ENCODE assay signal across 8 mouse cellular contexts in genomic region chr4:109983281-109984001, GRCm38 (mm10). TPM values are rescaled to one million over a fixed set of nuclear protein-coding genes. Genes with fewer than 3 reads are reported as not detected.
A peak's percentile ranks its signal among the peaks of the same experiment; 100 is the strongest.
DNase-seq lines count a peak whose midpoint lies in the region; ATAC-seq and TF ChIP-seq lines count a peak whose summit lies in the region.

No protein-coding gene starts in this region.

- no peak for ATAC-seq in kidney, postnatal 0 days (replicated peaks; ENCODE audit: low FRiP score, low read depth)
- no peak for ATAC-seq in heart, embryonic 16.5 days (replicated peaks; ENCODE audit: extremely low read depth, insufficient read depth, low FRiP score)
- ATAC-seq in midbrain, embryonic 12.5 days (ENCODE audit: low FRiP score, low read depth): 0 out of 2 replicates have a peak, but pooled peaks have one; percentile 2

- H3K9ac ChIP-seq in kidney, postnatal 0 days (ENCODE audit: low read depth, low read length): no peak overlapping the region
- no peak overlapping the region for H3K9ac ChIP-seq in heart, embryonic 16.5 days (ENCODE audit: low read length)
- H3K9ac ChIP-seq in midbrain, embryonic 12.5 days (replicated peaks): peak overlapping the region; percentile 43

- 2% methylated on average over 48 of the region's 49 CpGs for WGBS in kidney, postnatal 0 days
- 3% methylated on average over 48 of the region's 49 CpGs for WGBS in heart, embryonic 16.5 days
- WGBS in midbrain, embryonic 12.5 days: under 1% methylated on average over 49 of the region's 49 CpGs

- no peaks in the 10 kb centered on the region for H3K36me3 ChIP-seq in kidney, postnatal 0 days (ENCODE audit: insufficient read depth, low read length)
- no peaks in the 10 kb centered on the region for H3K36me3 ChIP-seq in heart, embryonic 16.5 days (ENCODE audit: control insufficient read depth, insufficient read depth)
- no peaks in the 10 kb centered on the region for H3K36me3 ChIP-seq in midbrain, embryonic 12.5 days

- peaks cover 89% of the 10 kb centered on the region for H3K27me3 ChIP-seq in kidney, postnatal 0 days (ENCODE audit: insufficient read depth, low read length)
- peaks cover 86% of the 10 kb centered on the region for H3K27me3 ChIP-seq in heart, embryonic 16.5 days (ENCODE audit: control insufficient read depth, insufficient read depth, low read length)
- H3K27me3 ChIP-seq in midbrain, embryonic 12.5 days: peaks cover 99% of the 10 kb centered on the region

- H3K27ac ChIP-seq in kidney, postnatal 0 days: no peak overlapping the region
- no peak overlapping the region for H3K27ac ChIP-seq in brown adipose tissue, adult 24 weeks (replicated peaks; ENCODE audit: low read depth, low read length)
- no peak overlapping the region for H3K27ac ChIP-seq in heart, embryonic 16.5 days (ENCODE audit: low read length)
- peak overlapping the region; percentile 67 for H3K27ac ChIP-seq in midbrain, embryonic 12.5 days (replicated peaks)

- no peaks in the 10 kb centered on the region for H3K9me3 ChIP-seq in kidney, postnatal 0 days (replicated peaks; ENCODE audit: low read length)
- H3K9me3 ChIP-seq in heart, embryonic 16.5 days (replicated peaks; ENCODE audit: control insufficient read depth, low read length): no peaks in the 10 kb centered on the region
- no peaks in the 10 kb centered on the region for H3K9me3 ChIP-seq in midbrain, embryonic 12.5 days

- no peak for DNase-seq in kidney, postnatal 0 days (ENCODE audit: low spot score)
- DNase-seq in kidney, postnatal 14 days: no peak
- DNase-seq in cerebellum, adult 11-12 months: no peak
- no peak for DNase-seq in MN1 (ENCODE audit: low spot score)
- no peak for DNase-seq in adrenal gland, postnatal 4 days (ENCODE audit: low spot score in 2 of 2)

- peak overlapping the region; percentile 18 for H3K4me3 ChIP-seq in kidney, postnatal 0 days (replicated peaks; ENCODE audit: low read depth, low read length)
- H3K4me3 ChIP-seq in brown adipose tissue, adult 24 weeks (ENCODE audit: insufficient read depth, low read depth, low read length): peak overlapping the region; percentile 24
- peak overlapping the region; percentile 55 for H3K4me3 ChIP-seq in heart, embryonic 16.5 days (ENCODE audit: low read length)
- H3K4me3 ChIP-seq in midbrain, embryonic 12.5 days: peak overlapping the region; percentile 30

- H3K4me2 ChIP-seq in kidney, postnatal 0 days (ENCODE audit: low read length): peak overlapping the region; percentile 40; the same call in 1 of the 2 replicates
- H3K4me2 ChIP-seq in heart, embryonic 16.5 days (ENCODE audit: low read depth, low read length): peak overlapping the region; percentile 43; the same call in 1 of the 2 replicates
- H3K4me2 ChIP-seq in midbrain, embryonic 12.5 days (replicated peaks): peak overlapping the region; percentile 49

- peaks cover 7% of the 10 kb centered on the region; the same call in 1 of the 2 replicates for H3K4me1 ChIP-seq in kidney, postnatal 0 days (replicated peaks; ENCODE audit: insufficient read depth, low read length)
- peaks cover 7% of the 10 kb centered on the region; the same call in 1 of the 2 replicates for H3K4me1 ChIP-seq in brown adipose tissue, adult 24 weeks (ENCODE audit: control insufficient read depth, insufficient read depth, insufficient read length, low read length)
- H3K4me1 ChIP-seq in heart, embryonic 16.5 days (ENCODE audit: control insufficient read depth, insufficient read depth, low read length): peaks cover 20% of the 10 kb centered on the region
- peaks cover 43% of the 10 kb centered on the region for H3K4me1 ChIP-seq in midbrain, embryonic 12.5 days

- TF ChIP-seq CTCF in kidney, postnatal 0 days (IDR thresholded peaks at IDR 0.05; ENCODE audit: low read depth): no peak

RNA-seq across cellular contexts. Expression of gene Dmrta2, which starts 5.6 kb away (rescaled TPM):
- polyA plus RNA-seq in kidney, postnatal 0 days (2015; fragmentation: Nextera tagmentation; extraction: Ambion mirVana): 0.10 and 0.22 TPM in 2 replicates
- not detected in 2 replicates for polyA plus RNA-seq in brown adipose tissue, adult 24 weeks (2012; ENCODE audit: insufficient read depth, insufficient read length, missing spikeins)
- polyA plus RNA-seq in heart, embryonic 16.5 days (2015; fragmentation: Nextera tagmentation; extraction: Ambion mirVana): 0.04 TPM in 1 of 2 replicates, not detected in the other
- polyA plus RNA-seq in midbrain, embryonic 12.5 days (2016; fragmentation: Nextera tagmentation; extraction: Ambion mirVana): 3.2 TPM in 2 replicates
- under 1 TPM; 0.37 to 0.62 TPM for total RNA-seq in adrenal gland, postnatal 4 days (2021)
